Mouse (Mus musculus): Measurements from ENCODE around the gene Cyp17a1.
A peak's percentile ranks its signal among the peaks of the same experiment; 100 is the strongest.

Cyp17a1 gene

GRCm38 (mm10) chr19:46641420-46642085 lies 31.4 kb downstream of the Cyp17a1 start:
- DNase-seq, result no peak

- no peak for DNase-seq
These were observed 32.2 kb downstream of the Cyp17a1 start for GRCm38 (mm10) chr19:46640780-46641179.

GRCm38 (mm10) chr19:46639496-46639895 lies 33.5 kb downstream of the Cyp17a1 start:
- DNase-seq, result no peak

- no peak for DNase-seq
These were observed 33.9 kb downstream of the Cyp17a1 start for GRCm38 (mm10) chr19:46639053-46639452.

GRCm38 (mm10) chr19:46637598-46637997 lies 35.4 kb downstream of the Cyp17a1 start:
- no peak for DNase-seq

GRCm38 (mm10) chr19:46635766-46636165 lies 37.2 kb downstream of the Cyp17a1 start:
- DNase-seq, result no peak

- no peak for DNase-seq
These were observed 41.3 kb downstream of the Cyp17a1 start for GRCm38 (mm10) chr19:46631637-46632036.

- no peak for DNase-seq
These were observed 43.2 kb downstream of the Cyp17a1 start for GRCm38 (mm10) chr19:46629807-46630206.

- no peak for DNase-seq
These were observed 44.6 kb downstream of the Cyp17a1 start for GRCm38 (mm10) chr19:46628403-46628802.

- no peak for DNase-seq
These were observed 47.5 kb downstream of the Cyp17a1 start for GRCm38 (mm10) chr19:46625519-46625918.

- no peak for DNase-seq
These were observed 48.0 kb downstream of the Cyp17a1 start for GRCm38 (mm10) chr19:46625015-46625414.

- peak; percentile 52 for DNase-seq
These were observed 48.9 kb downstream of the Cyp17a1 start for GRCm38 (mm10) chr19:46623790-46624772.

GRCm38 (mm10) chr19:46623194-46623667 lies 49.7 kb downstream of the Cyp17a1 start:
- no peak for DNase-seq

GRCm38 (mm10) chr19:46622659-46623193 lies 50.2 kb downstream of the Cyp17a1 start:
- no peak for DNase-seq

- DNase-seq, result no peak
These were observed 51.5 kb downstream of the Cyp17a1 start for GRCm38 (mm10) chr19:46621236-46622183.

GRCm38 (mm10) chr19:46620016-46620808 lies 52.8 kb downstream of the Cyp17a1 start:
- no peak for DNase-seq

GRCm38 (mm10) chr19:46619518-46619917 lies 53.5 kb downstream of the Cyp17a1 start:
- no peak for DNase-seq

- no peak for DNase-seq
These were observed 54.0 kb downstream of the Cyp17a1 start for GRCm38 (mm10) chr19:46619001-46619400.

- DNase-seq, result no peak
These were observed 54.6 kb downstream of the Cyp17a1 start for GRCm38 (mm10) chr19:46618322-46618721.

- no peak for DNase-seq
These were observed 55.6 kb downstream of the Cyp17a1 start for GRCm38 (mm10) chr19:46617361-46617760.

Measured in cerebellum, adult 9-10 months (tissue).